Mouse (Mus musculus) olfactory bulb, adult 2 months (tissue): Measurements from ENCODE around the gene Dnajc2.

Experiments
- CTCF ChIP-seq: fragments of 200-500 bp; IDR thresholded peaks from 2 replicates; pipeline ENCODE4 v1.5.1; 2012; ENCODE audit warnings: low read depth, mild to moderate bottlenecking, low read length, moderate library complexity; ENCODE audit not compliant: insufficient read depth
- POLR2A ChIP-seq: fragments of 200-500 bp; IDR thresholded peaks from 2 replicates; pipeline ENCODE4 v1.6.1; 2012; ENCODE audit warnings: mild to moderate bottlenecking, low read depth, low read length, moderate library complexity; ENCODE audit not compliant: insufficient read depth

GRCm38 (mm10) chr5:21768506-21768905 is 16.5 kb downstream of the Dnajc2 start:
- TF ChIP-seq CTCF (no peak), POLR2A (no peak)
